Mouse (Mus musculus): ENCODE data around the gene Son. TPM values are rescaled to one million over a fixed set of nuclear protein-coding genes. Genes with fewer than 3 reads are reported as not detected.
A peak's percentile ranks its signal among the peaks of the same experiment; 100 is the strongest.

The Son gene
- polyA plus RNA-seq, 2 experiments = 42.9 to 64.2 TPM

- peaks cover 1 to 5% of the 10 kb centered on the region in 2 experiments for H3K4me1 ChIP-seq (replicated peaks; ENCODE audit: control insufficient read depth in 2 of 2, insufficient read depth in 2 of 2, low read length in 1 of 2)
- DNase-seq (ENCODE audit: low read depth in 3 of 3, low spot score in 3 of 3) = no peak
- H3K27ac ChIP-seq = no peak overlapping the region
- ATAC-seq (ENCODE audit: insufficient read depth) = no peak
- H3K9me3 ChIP-seq (ENCODE audit: control insufficient read depth, low read length) = no peaks in the 10 kb centered on the region
- 37% methylated on average over 8 of the region's 8 CpGs for WGBS (ENCODE audit: insufficient replicate concordance)
- no peaks in the 10 kb centered on the region for H3K27me3 ChIP-seq (ENCODE audit: control insufficient read depth, insufficient read depth, low read length)
- no peak overlapping the region for H3K4me2 ChIP-seq (ENCODE audit: low read depth)
- TF ChIP-seq EP300 (IDR thresholded peaks at IDR 0.05; ENCODE audit: low read depth) = no peak
- TF ChIP-seq CTCF (IDR thresholded peaks at IDR 0.05; ENCODE audit: low read depth) = no peak
- peaks cover 17% of the 10 kb centered on the region for H3K36me3 ChIP-seq (replicated peaks; ENCODE audit: control insufficient read depth, insufficient read depth, low read depth)
- H3K9ac ChIP-seq (replicated peaks) = no peak overlapping the region
- no peak overlapping the region for H3K4me3 ChIP-seq (ENCODE audit: insufficient read depth in 1 of 2, low read depth in 2 of 2, low read length in 2 of 2)
Measured at GRCm38 (mm10) chr16:91695108-91695755, 47.9 kb downstream of the Son start.

- DNase-seq (ENCODE audit: low read depth in 3 of 3, low spot score in 3 of 3) (no peak), ATAC-seq (ENCODE audit: insufficient read depth) (no peak)
- 69% methylated on average over 1 of the region's 1 CpGs for WGBS (ENCODE audit: insufficient replicate concordance)
- H3K27me3 ChIP-seq (ENCODE audit: control insufficient read depth, insufficient read depth, low read length) = no peaks in the 10 kb centered on the region
- H3K4me2 ChIP-seq (ENCODE audit: low read depth) = no peak overlapping the region
- H3K9ac ChIP-seq (replicated peaks) = no peak overlapping the region
- peaks cover 0 to 5% of the 10 kb centered on the region in 2 experiments; a peak in 2 of 4 replicates for H3K4me1 ChIP-seq (replicated peaks; ENCODE audit: control insufficient read depth in 2 of 2, insufficient read depth in 2 of 2, low read length in 1 of 2)
- peaks cover 28% of the 10 kb centered on the region for H3K36me3 ChIP-seq (replicated peaks; ENCODE audit: control insufficient read depth, insufficient read depth, low read depth)
- no peak overlapping the region for H3K27ac ChIP-seq
- H3K9me3 ChIP-seq (ENCODE audit: control insufficient read depth, low read length) = no peaks in the 10 kb centered on the region
- no peak overlapping the region for H3K4me3 ChIP-seq (ENCODE audit: insufficient read depth in 1 of 2, low read depth in 2 of 2, low read length in 2 of 2)
- no peak for TF ChIP-seq EP300 (IDR thresholded peaks at IDR 0.05; ENCODE audit: low read depth)
- no peak for TF ChIP-seq CTCF (IDR thresholded peaks at IDR 0.05; ENCODE audit: low read depth)
Measured at GRCm38 (mm10) chr16:91698995-91699394, 51.7 kb downstream of the Son start.

- WGBS (ENCODE audit: insufficient replicate concordance) = 88% methylated on average over 13 of the region's 13 CpGs
- H3K36me3 ChIP-seq (replicated peaks; ENCODE audit: control insufficient read depth, insufficient read depth, low read depth) = peaks cover 25% of the 10 kb centered on the region
- no peak overlapping the region for H3K4me2 ChIP-seq (ENCODE audit: low read depth)
Measured at GRCm38 (mm10) chr16:91701908-91702307, 54.6 kb downstream of the Son start.

GRCm38 (mm10) chr16:91702771-91703188 is 55.5 kb downstream of the Son start:
- 69% methylated on average over 3 of the region's 3 CpGs for WGBS (ENCODE audit: insufficient replicate concordance)

More at GRCm38 (mm10) chr16:91701908-91702307, 54.6 kb downstream of the Son start:
- no peak for DNase-seq (ENCODE audit: low read depth in 3 of 3, low spot score in 3 of 3)
- Histone ChIP-seq H3K27ac (no peak overlapping the region), H3K4me3 (ENCODE audit: insufficient read depth in 1 of 2, low read depth in 2 of 2, low read length in 2 of 2) (no peak overlapping the region), H3K9ac (replicated peaks) (no peak overlapping the region), H3K9me3 (ENCODE audit: control insufficient read depth, low read length) (no peaks in the 10 kb centered on the region), H3K4me1 (replicated peaks; ENCODE audit: control insufficient read depth in 2 of 2, insufficient read depth in 2 of 2, low read length in 1 of 2) (no peaks in the 10 kb centered on the region), H3K27me3 (ENCODE audit: control insufficient read depth, insufficient read depth, low read length) (no peaks in the 10 kb centered on the region)
- no peak for TF ChIP-seq EP300 (IDR thresholded peaks at IDR 0.05; ENCODE audit: low read depth)
- no peak for TF ChIP-seq CTCF (IDR thresholded peaks at IDR 0.05; ENCODE audit: low read depth)
- no peak for ATAC-seq (ENCODE audit: insufficient read depth)

GRCm38 (mm10) chr16:91704603-91705340 is 57.5 kb downstream of the Son start:
- DNase-seq (ENCODE audit: low read depth in 3 of 3, low spot score in 3 of 3) (no peak), ATAC-seq (ENCODE audit: insufficient read depth) (no peak)
- Histone ChIP-seq H3K4me3 (ENCODE audit: insufficient read depth in 1 of 2, low read depth in 2 of 2, low read length in 2 of 2) (no peak overlapping the region), H3K27me3 (ENCODE audit: control insufficient read depth, insufficient read depth, low read length) (no peaks in the 10 kb centered on the region), H3K27ac (no peak overlapping the region), H3K9ac (replicated peaks) (no peak overlapping the region), H3K4me1 (replicated peaks; ENCODE audit: control insufficient read depth in 2 of 2, insufficient read depth in 2 of 2, low read length in 1 of 2) (no peaks in the 10 kb centered on the region), H3K9me3 (ENCODE audit: control insufficient read depth, low read length) (no peaks in the 10 kb centered on the region), H3K36me3 (replicated peaks; ENCODE audit: control insufficient read depth, insufficient read depth, low read depth) (peaks cover 20% of the 10 kb centered on the region), H3K4me2 (ENCODE audit: low read depth) (no peak overlapping the region)
- TF ChIP-seq EP300 (IDR thresholded peaks at IDR 0.05; ENCODE audit: low read depth) (no peak), CTCF (IDR thresholded peaks at IDR 0.05; ENCODE audit: low read depth) (0 out of 2 replicates have a peak, but pooled peaks have one; percentile 28)
- WGBS (ENCODE audit: insufficient replicate concordance) = 74% methylated on average over 14 of the region's 14 CpGs

More at GRCm38 (mm10) chr16:91702771-91703188, 55.5 kb downstream of the Son start:
- Histone ChIP-seq H3K27me3 (ENCODE audit: control insufficient read depth, insufficient read depth, low read length) (no peaks in the 10 kb centered on the region), H3K27ac (no peak overlapping the region), H3K4me1 (replicated peaks; ENCODE audit: control insufficient read depth in 2 of 2, insufficient read depth in 2 of 2, low read length in 1 of 2) (no peaks in the 10 kb centered on the region), H3K4me2 (ENCODE audit: low read depth) (no peak overlapping the region), H3K4me3 (ENCODE audit: insufficient read depth in 1 of 2, low read depth in 2 of 2, low read length in 2 of 2) (no peak overlapping the region), H3K36me3 (replicated peaks; ENCODE audit: control insufficient read depth, insufficient read depth, low read depth) (peaks cover 21% of the 10 kb centered on the region), H3K9ac (replicated peaks) (no peak overlapping the region), H3K9me3 (ENCODE audit: control insufficient read depth, low read length) (no peaks in the 10 kb centered on the region)
- ATAC-seq (ENCODE audit: insufficient read depth) (no peak), DNase-seq (ENCODE audit: low read depth in 3 of 3, low spot score in 3 of 3) (no peak)
- no peak for TF ChIP-seq EP300 (IDR thresholded peaks at IDR 0.05; ENCODE audit: low read depth)
- peak; percentile 19 for TF ChIP-seq CTCF (IDR thresholded peaks at IDR 0.05; ENCODE audit: low read depth)

All from liver, embryonic 14.5 days (tissue).